Mouse (Mus musculus): ENCODE measurements at regions not wholly inside any gene's neighbourhood (a gene's known extent, or its start where the extent isn't known, plus 50 kb on each side); places are given as distances from the start of the nearest gene placed in this dataset.

- no peak for DNase-seq
These were observed 109.2 kb downstream of the Tmem17 start for GRCm38 (mm10) chr11:22620912-22621705.

DNA sequence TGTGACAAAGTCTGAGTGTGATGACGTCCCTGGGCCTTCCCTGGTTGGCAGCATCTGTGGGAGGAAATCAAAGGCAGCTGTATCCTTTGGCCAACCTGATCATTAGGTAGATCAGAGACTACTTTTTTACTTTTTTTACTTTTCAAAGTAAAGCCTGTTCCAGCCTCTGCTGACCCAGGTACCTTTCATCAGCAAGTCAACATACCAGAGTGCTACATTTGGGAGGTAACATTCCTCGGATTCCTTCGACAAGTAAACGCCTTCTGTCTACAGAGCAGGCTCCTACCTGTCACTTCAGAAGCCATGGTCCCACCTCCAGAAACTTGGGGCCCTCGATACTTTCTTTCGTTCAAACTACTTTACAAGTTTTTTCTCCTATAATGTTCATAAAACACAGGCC, 110.0 kb downstream of the Tmem17 start:
- DNase-seq: no peak

DNA sequence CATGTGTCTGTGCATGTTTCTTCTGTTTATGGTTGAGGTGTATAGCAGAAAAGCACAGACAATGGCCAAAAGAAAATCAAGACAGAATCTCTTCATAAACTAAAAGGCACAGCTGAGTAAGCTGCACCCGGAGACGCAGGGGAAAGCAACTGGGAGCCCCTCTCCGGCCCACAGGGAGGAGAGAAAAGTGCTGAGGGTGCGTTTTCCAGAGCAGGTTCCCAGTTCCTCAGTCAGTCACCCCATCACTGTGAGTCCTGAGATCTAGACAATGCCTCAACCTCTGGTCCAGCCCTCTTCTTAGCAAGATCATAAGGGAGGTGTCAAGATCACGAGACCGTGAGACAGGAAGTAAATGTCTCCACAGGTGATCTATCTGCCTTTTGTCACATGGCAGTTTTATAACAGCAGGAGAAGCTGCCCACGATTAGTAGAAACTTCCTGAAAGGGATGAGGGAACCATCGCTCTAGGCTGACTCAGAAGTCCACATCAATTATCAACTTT, 110.7 kb downstream of the Tmem17 start:
- DNase-seq: no peak

DNA sequence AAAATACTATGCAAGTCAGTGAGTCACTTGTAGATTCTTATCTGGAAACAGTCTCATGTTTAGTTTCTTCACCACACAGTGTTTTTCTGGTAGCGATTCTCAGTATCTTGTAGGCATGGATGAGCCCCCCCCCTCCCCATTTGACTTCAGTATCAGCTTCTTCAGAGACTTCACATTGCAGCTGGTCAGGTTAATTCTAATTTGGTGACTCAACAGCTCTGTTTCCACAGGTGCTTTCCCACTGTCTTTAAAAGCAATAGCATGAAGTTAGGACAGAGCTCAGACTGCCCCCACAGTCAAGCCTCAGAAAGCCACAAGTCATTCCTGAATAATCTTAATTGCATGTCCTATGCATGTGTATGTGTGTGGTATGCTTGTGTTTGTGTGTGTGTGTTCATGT, 114.5 kb downstream of the Tmem17 start:
- no peak for DNase-seq

GRCm38 (mm10) chr11:22628497-22628896, 116.6 kb downstream of the Tmem17 start:
- no peak for DNase-seq

DNA sequence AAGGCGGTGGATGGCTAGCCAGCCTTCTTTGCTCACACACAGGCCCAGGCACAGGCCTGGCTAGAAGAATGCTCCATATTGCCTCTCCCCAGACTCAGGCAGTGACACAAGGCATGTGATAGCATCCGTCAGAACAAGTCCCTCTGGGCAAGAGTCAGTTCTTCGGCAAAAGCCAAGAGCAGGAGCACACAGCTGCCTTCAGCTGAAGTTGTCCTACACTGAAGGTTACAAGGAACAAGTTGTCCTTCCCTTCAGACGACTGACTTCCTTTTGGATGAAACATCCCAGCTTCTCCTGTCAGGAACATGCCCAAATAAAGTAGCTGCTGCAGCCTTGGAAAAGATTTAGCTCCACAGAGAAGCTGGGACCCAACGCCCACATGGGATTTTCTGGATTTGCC, 117.1 kb downstream of the Tmem17 start:
- no peak for DNase-seq

- no peak for DNase-seq
These were observed 117.7 kb downstream of the Tmem17 start for GRCm38 (mm10) chr11:22629581-22629980.

GRCm38 (mm10) chr11:22629991-22630390, 118.1 kb downstream of the Tmem17 start:
- no peak for DNase-seq

DNA sequence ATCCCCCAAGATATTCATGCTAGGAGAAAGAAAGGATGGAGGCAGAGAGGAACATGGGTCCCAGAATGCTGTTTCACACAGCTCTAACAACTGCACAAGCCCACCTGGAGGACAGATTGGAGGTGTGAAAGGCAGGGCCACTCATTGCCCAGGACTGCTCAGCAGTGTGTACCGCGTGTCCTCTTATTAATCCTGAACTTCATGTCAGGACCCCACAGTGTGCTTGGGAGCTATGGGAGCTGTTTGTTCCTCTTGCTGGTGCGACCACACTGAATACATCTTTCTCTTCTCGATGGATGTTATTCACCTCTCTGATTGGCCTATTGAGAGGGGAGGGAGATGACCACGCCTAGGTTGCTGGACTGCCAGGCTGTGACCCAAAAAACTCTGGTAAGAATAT, 119.1 kb downstream of the Tmem17 start:
- no peak for DNase-seq

GRCm38 (mm10) chr11:22631606-22632313, 119.9 kb downstream of the Tmem17 start:
- no peak for DNase-seq

- DNase-seq: no peak
These were observed 120.4 kb downstream of the Tmem17 start for GRCm38 (mm10) chr11:22632314-22632700.

DNA sequence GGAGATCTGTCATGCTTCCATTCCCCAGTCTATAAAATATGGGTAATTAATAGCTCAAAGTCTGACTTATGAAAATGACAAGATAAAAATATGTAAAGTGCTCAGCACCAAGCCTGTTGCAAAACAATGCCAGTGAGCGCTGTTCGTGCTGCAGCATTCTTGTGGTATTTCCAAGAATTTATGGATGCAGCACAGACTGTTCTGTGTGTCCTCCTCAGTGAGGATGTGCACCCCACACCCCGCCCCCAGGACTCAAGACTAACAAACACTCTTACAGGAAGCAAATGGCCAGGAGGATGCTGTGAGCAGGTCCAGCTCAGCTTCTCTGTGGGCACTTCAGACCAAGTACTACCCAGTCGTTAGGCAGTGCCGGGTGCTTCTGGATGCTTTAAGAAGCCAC, 121.1 kb downstream of the Tmem17 start:
- DNase-seq: no peak

DNA sequence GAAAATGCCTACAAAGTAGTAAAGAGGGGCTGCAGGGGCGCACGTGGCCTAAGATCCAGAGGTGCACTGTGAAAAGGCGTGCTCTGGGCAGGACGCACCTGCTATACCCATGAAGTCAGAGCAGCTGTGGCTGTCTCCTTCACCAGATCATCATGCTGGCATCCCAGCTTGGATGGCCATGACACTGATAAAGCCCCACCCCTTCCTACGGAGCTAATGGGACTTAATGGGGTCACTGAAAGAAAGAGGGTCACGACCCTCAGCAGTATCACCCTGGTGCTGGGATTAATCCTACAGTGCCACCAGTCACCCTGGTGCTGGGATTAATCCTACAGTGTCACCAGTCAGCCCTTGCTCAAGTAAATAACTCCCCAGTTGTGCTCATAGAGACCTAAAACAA, 122.1 kb downstream of the Tmem17 start:
- no peak for DNase-seq

GRCm38 (mm10) chr11:22635021-22635420, 123.1 kb downstream of the Tmem17 start:
- no peak for DNase-seq

GRCm38 (mm10) chr11:22636321-22636720, 124.4 kb downstream of the Tmem17 start:
- DNase-seq: no peak

DNA sequence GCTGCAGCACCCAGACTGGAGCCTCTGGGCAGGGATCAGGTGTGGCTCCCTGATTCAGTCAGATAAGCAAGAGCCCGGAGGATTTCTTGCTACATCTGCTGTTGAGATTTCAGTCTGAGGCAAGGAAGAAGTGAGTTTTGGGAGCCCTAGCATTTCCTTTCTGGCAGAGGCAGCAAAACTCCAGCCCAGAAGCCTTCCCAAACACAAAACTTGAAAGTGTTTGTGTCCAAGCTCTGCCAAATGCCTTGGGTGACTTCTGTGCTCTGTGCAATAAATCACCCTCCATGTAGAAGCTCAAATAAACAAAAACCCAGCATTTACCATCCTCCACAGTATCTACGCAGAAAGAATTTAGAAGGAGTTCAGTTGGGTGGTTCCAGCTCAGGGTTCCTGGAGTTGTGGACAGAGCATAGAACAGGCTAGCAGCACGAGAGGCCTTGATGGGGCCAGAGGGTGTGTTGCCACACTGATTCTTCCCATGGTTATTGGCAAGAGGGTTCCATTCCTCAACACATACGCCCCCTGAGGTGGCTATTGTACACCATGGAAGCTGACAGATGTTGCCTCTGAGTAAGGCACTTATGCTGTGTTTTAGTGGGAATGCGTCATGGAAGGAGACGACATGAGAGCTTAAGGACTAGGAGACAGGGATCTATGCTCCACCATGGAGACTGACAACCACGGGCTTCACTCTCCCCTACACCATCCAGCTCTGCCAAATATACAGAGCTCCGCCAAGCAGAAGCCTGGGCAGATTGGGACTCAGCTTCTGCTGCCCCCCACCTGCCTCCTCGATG, 125.1 kb downstream of the Tmem17 start:
- DNase-seq: no peak

DNA sequence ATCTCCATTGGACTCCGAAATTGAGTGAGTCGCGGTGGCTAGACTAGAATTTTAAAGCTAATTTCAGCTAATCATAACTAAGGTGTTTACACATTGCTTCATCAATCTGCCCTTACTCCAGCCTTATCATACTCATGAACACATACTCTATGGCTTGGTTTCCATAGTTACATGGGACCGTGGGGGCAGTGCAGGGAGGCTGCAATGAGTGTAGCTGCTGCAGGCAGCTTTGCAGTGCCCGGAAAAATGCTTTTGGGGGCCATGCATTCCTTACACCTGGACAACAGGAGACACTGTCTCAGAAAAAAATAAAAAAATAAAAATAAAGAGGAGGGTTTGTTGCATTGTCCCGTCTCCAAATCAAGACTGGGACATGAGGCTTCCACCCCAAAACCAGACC, 126.3 kb downstream of the Tmem17 start:
- DNase-seq: no peak

- DNase-seq: no peak
These were observed 126.8 kb downstream of the Tmem17 start for GRCm38 (mm10) chr11:22638700-22639099.

- DNase-seq: no peak
These were observed 128.6 kb downstream of the Tmem17 start for GRCm38 (mm10) chr11:22640371-22640990.

- DNase-seq: no peak
These were observed 129.6 kb downstream of the Tmem17 start for GRCm38 (mm10) chr11:22641450-22641849.

DNA sequence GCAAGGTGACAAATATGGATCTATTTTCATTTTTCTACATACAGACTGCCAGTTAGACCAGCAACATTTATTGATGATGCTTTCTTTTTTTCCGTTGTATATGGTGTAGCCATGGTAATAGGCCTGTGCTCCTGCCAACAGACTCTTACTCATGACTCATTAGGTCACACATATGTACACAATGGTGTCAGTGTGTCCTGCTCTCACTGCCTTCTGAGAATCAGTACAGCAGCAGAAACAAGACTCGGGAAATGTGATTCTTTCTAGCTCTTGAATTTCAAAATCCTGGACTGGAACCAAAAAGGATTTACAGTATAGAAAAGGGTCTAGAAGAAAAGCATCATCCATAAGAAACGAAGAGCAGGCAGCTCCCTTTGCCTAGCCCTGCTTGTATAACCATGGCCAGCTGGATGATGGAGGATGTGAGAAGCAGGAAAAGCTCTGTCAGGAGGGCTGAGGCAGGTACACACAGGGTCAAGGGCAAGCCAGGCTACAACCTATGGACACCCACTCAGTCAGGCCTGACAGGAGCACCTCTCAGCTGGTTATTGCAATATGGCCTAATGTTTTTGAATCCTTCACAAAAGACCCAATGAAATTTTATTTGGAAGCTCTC, 132.2 kb downstream of the Tmem17 start:
- no peak for DNase-seq

DNA sequence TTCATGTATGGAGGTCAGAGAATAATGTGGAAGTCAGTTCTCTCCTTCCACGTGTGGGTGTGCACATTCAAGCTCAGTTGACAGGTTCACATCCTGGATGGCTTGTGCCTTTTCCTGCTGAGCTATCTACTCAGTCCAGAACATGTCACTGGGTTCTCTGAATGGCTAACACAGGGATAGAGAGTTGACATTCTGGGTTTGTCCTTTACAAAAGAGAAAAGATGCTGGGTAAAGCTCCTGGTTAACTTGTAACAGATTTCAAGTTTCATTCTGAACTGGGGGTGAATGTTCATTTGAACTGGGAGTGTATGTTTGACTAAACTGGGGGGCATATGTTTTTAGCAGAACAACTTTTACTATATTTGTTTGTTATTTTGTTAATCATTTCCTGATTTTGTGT, 133.0 kb downstream of the Tmem17 start:
- no peak for DNase-seq

All from cerebellum, adult 11-12 months (tissue).